Mouse (Mus musculus): Measurements from ENCODE around the gene Glrb. TPM values are rescaled to one million over a fixed set of nuclear protein-coding genes. Genes with fewer than 3 reads are reported as not detected.

Glrb gene
- 6.7 and 7.0 TPM in 2 replicates for polyA plus RNA-seq (2015; fragmentation: Nextera tagmentation; extraction: Ambion mirVana)

GRCm38 (mm10) chr3:80913111-80913778 is at the start of gene Glrb:
Gene Glrb, minus strand, starts transcription at chr3:80913660.
- Histone ChIP-seq H3K4me3 (ENCODE audit: low read length) (peak within 1 kb of the TSS; percentile 72), H3K27ac (ENCODE audit: low read length) (no peak within 1 kb of the TSS), H3K4me2 (replicated peaks; ENCODE audit: low read depth, low read length) (peak within 1 kb of the TSS; percentile 93), H3K9me3 (ENCODE audit: low read length) (no peaks in the 10 kb centered on the region), H3K4me1 (ENCODE audit: insufficient read depth, low read length) (no peaks in the 10 kb centered on the region), H3K36me3 (ENCODE audit: insufficient read depth, low read length) (no peaks in the 10 kb centered on the region), H3K27me3 (ENCODE audit: insufficient read depth, low read length) (0 out of 2 replicates have a peak, but pooled peaks cover 2% of the 10 kb centered on the region), H3K9ac (replicated peaks; ENCODE audit: low read length) (peak within 1 kb of the TSS; percentile 67)
- peak; percentile 94 for ATAC-seq (ENCODE audit: low FRiP score, low TSS enrichment)
- under 1% methylated on average over 57 of the region's 76 CpGs for WGBS

GRCm38 (mm10) chr3:80959965-80960364 is 46.5 kb upstream of the Glrb start:
- H3K4me1 ChIP-seq (ENCODE audit: insufficient read depth, low read length), result no peaks in the 10 kb centered on the region
- H3K4me2 ChIP-seq (replicated peaks; ENCODE audit: low read depth, low read length), result no peak overlapping the region
- H3K4me3 ChIP-seq (ENCODE audit: low read length), result no peak overlapping the region
- H3K9ac ChIP-seq (replicated peaks; ENCODE audit: low read length), result no peak overlapping the region
- H3K27me3 ChIP-seq (ENCODE audit: insufficient read depth, low read length), result no peaks in the 10 kb centered on the region
- ATAC-seq (ENCODE audit: low FRiP score, low TSS enrichment), result no peak
- no peaks in the 10 kb centered on the region for H3K9me3 ChIP-seq (ENCODE audit: low read length)
- H3K36me3 ChIP-seq (ENCODE audit: insufficient read depth, low read length), result no peaks in the 10 kb centered on the region
- H3K27ac ChIP-seq (ENCODE audit: low read length), result no peak overlapping the region

- 44% methylated on average over 1 of the region's 1 CpGs for WGBS
- no peak overlapping the region for H3K4me3 ChIP-seq (ENCODE audit: low read length)
- peak; percentile 87; the same call in 1 of the 2 replicates for ATAC-seq (ENCODE audit: low FRiP score, low TSS enrichment)
- H3K27ac ChIP-seq (ENCODE audit: low read length), result no peak overlapping the region
- no peak overlapping the region for H3K4me2 ChIP-seq (replicated peaks; ENCODE audit: low read depth, low read length)
- no peaks in the 10 kb centered on the region for H3K27me3 ChIP-seq (ENCODE audit: insufficient read depth, low read length)
- H3K4me1 ChIP-seq (ENCODE audit: insufficient read depth, low read length), result no peaks in the 10 kb centered on the region
- H3K9me3 ChIP-seq (ENCODE audit: low read length), result no peaks in the 10 kb centered on the region
- no peak overlapping the region for H3K9ac ChIP-seq (replicated peaks; ENCODE audit: low read length)
- H3K36me3 ChIP-seq (ENCODE audit: insufficient read depth, low read length), result no peaks in the 10 kb centered on the region
Measured at GRCm38 (mm10) chr3:80958591-80958990, 45.1 kb upstream of the Glrb start.

- Histone ChIP-seq H3K4me1 (ENCODE audit: insufficient read depth, low read length) (no peaks in the 10 kb centered on the region), H3K4me2 (replicated peaks; ENCODE audit: low read depth, low read length) (peak overlapping the region; percentile 93), H3K4me3 (ENCODE audit: low read length) (peak overlapping the region; percentile 72), H3K9me3 (ENCODE audit: low read length) (no peaks in the 10 kb centered on the region), H3K27ac (ENCODE audit: low read length) (no peak overlapping the region), H3K36me3 (ENCODE audit: insufficient read depth, low read length) (no peaks in the 10 kb centered on the region), H3K9ac (replicated peaks; ENCODE audit: low read length) (peak overlapping the region; percentile 67), H3K27me3 (ENCODE audit: insufficient read depth, low read length) (0 out of 2 replicates have a peak, but pooled peaks cover 2% of the 10 kb centered on the region)
- WGBS, result 20% methylated on average over 6 of the region's 6 CpGs
- ATAC-seq (ENCODE audit: low FRiP score, low TSS enrichment), result no peak
Measured at GRCm38 (mm10) chr3:80913779-80914284, 372 bp upstream of the Glrb start.

- H3K9ac ChIP-seq (replicated peaks; ENCODE audit: low read length), result no peak overlapping the region
- 67% methylated on average over 5 of the region's 5 CpGs for WGBS
- H3K9me3 ChIP-seq (ENCODE audit: low read length), result no peaks in the 10 kb centered on the region
- H3K4me2 ChIP-seq (replicated peaks; ENCODE audit: low read depth, low read length), result no peak overlapping the region
- H3K36me3 ChIP-seq (ENCODE audit: insufficient read depth, low read length), result no peaks in the 10 kb centered on the region
- peaks cover 12% of the 10 kb centered on the region; the same call in 1 of the 2 replicates for H3K4me1 ChIP-seq (ENCODE audit: insufficient read depth, low read length)
- no peak overlapping the region for H3K27ac ChIP-seq (ENCODE audit: low read length)
- ATAC-seq (ENCODE audit: low FRiP score, low TSS enrichment), result 0 out of 2 replicates have a peak, but pooled peaks have one; percentile 19
- no peaks in the 10 kb centered on the region for H3K27me3 ChIP-seq (ENCODE audit: insufficient read depth, low read length)
- H3K4me3 ChIP-seq (ENCODE audit: low read length), result no peak overlapping the region
Measured at GRCm38 (mm10) chr3:80894745-80895480, 18.5 kb downstream of the Glrb start.

- H3K9ac ChIP-seq (replicated peaks; ENCODE audit: low read length), result no peak overlapping the region
- ATAC-seq (ENCODE audit: low FRiP score, low TSS enrichment), result no peak
- H3K9me3 ChIP-seq (ENCODE audit: low read length), result no peaks in the 10 kb centered on the region
- H3K27me3 ChIP-seq (ENCODE audit: insufficient read depth, low read length), result no peaks in the 10 kb centered on the region
- no peak overlapping the region for H3K4me2 ChIP-seq (replicated peaks; ENCODE audit: low read depth, low read length)
- H3K36me3 ChIP-seq (ENCODE audit: insufficient read depth, low read length), result no peaks in the 10 kb centered on the region
- no peak overlapping the region for H3K4me3 ChIP-seq (ENCODE audit: low read length)
- H3K27ac ChIP-seq (ENCODE audit: low read length), result no peak overlapping the region
- 89% methylated on average over 5 of the region's 5 CpGs for WGBS
- H3K4me1 ChIP-seq (ENCODE audit: insufficient read depth, low read length), result peaks cover 12% of the 10 kb centered on the region; the same call in 1 of the 2 replicates
Measured at GRCm38 (mm10) chr3:80894328-80894727, 19.1 kb downstream of the Glrb start.

GRCm38 (mm10) chr3:80893055-80893690 is 20.3 kb downstream of the Glrb start:
- no peak overlapping the region for H3K9ac ChIP-seq (replicated peaks; ENCODE audit: low read length)
- H3K4me3 ChIP-seq (ENCODE audit: low read length), result no peak overlapping the region
- 0 out of 2 replicates have a peak, but pooled peaks have one; percentile 31 for ATAC-seq (ENCODE audit: low FRiP score, low TSS enrichment)
- H3K36me3 ChIP-seq (ENCODE audit: insufficient read depth, low read length), result no peaks in the 10 kb centered on the region
- H3K4me2 ChIP-seq (replicated peaks; ENCODE audit: low read depth, low read length), result no peak overlapping the region
- 31% methylated on average over 4 of the region's 4 CpGs for WGBS
- H3K27me3 ChIP-seq (ENCODE audit: insufficient read depth, low read length), result no peaks in the 10 kb centered on the region
- H3K9me3 ChIP-seq (ENCODE audit: low read length), result no peaks in the 10 kb centered on the region
- peaks cover 12% of the 10 kb centered on the region; the same call in 1 of the 2 replicates for H3K4me1 ChIP-seq (ENCODE audit: insufficient read depth, low read length)
- H3K27ac ChIP-seq (ENCODE audit: low read length), result no peak overlapping the region

- Histone ChIP-seq H3K9ac (replicated peaks; ENCODE audit: low read length) (no peak overlapping the region), H3K9me3 (ENCODE audit: low read length) (no peaks in the 10 kb centered on the region), H3K36me3 (ENCODE audit: insufficient read depth, low read length) (no peaks in the 10 kb centered on the region), H3K27me3 (ENCODE audit: insufficient read depth, low read length) (no peaks in the 10 kb centered on the region), H3K4me1 (ENCODE audit: insufficient read depth, low read length) (peaks cover 12% of the 10 kb centered on the region; the same call in 1 of the 2 replicates), H3K27ac (ENCODE audit: low read length) (no peak overlapping the region), H3K4me3 (ENCODE audit: low read length) (no peak overlapping the region), H3K4me2 (replicated peaks; ENCODE audit: low read depth, low read length) (no peak overlapping the region)
- 29% methylated on average over 4 of the region's 4 CpGs for WGBS
- ATAC-seq (ENCODE audit: low FRiP score, low TSS enrichment), result peak; percentile 54; the same call in 1 of the 2 replicates
Measured at GRCm38 (mm10) chr3:80891087-80891486, 22.4 kb downstream of the Glrb start.

- H3K4me2 ChIP-seq (replicated peaks; ENCODE audit: low read depth, low read length), result no peak overlapping the region
- 39% methylated on average over 1 of the region's 1 CpGs for WGBS
- no peaks in the 10 kb centered on the region for H3K27me3 ChIP-seq (ENCODE audit: insufficient read depth, low read length)
- H3K27ac ChIP-seq (ENCODE audit: low read length), result no peak overlapping the region
- H3K9me3 ChIP-seq (ENCODE audit: low read length), result no peaks in the 10 kb centered on the region
- H3K4me1 ChIP-seq (ENCODE audit: insufficient read depth, low read length), result no peaks in the 10 kb centered on the region
- H3K36me3 ChIP-seq (ENCODE audit: insufficient read depth, low read length), result no peaks in the 10 kb centered on the region
- H3K9ac ChIP-seq (replicated peaks; ENCODE audit: low read length), result no peak overlapping the region
- H3K4me3 ChIP-seq (ENCODE audit: low read length), result no peak overlapping the region
- ATAC-seq (ENCODE audit: low FRiP score, low TSS enrichment), result no peak
Measured at GRCm38 (mm10) chr3:80885174-80885573, 28.3 kb downstream of the Glrb start.

Data from kidney, embryonic 16.5 days (tissue).